Mouse (Mus musculus): ENCODE measurements around the gene Fubp3. TPM values are rescaled to one million over a fixed set of nuclear protein-coding genes. Genes with fewer than 3 reads are reported as not detected.

Gene Fubp3
- polyA plus RNA-seq, 1 experiment from 2014 or later, result 102 TPM

DNA sequence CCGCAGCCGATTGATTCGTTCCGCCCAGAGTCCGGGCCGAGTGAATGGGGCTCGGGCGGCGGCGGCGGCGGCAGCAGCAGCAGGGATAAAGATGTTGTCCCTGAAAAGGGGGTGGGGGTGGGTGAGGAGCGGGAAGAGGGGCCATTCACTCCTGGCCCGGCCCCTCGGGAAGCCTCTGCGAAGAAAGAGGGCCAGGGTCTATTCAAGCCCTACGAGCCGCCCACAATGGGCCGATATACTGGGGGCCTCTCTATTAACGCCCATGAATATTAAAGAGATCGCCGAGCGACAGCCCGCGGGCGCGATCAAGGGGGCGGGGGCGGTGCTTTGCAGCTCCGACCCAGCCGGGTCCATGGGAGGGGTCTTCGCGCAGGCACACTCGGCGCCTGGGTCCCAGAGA is 64.3 kb downstream of the Fubp3 start:
- H3K9ac ChIP-seq (ENCODE audit: low read depth, low read length), result no peak overlapping the region
- peak overlapping the region; percentile 24 for H3K4me3 ChIP-seq (ENCODE audit: low read length)
- no peak for ATAC-seq (ENCODE audit: low FRiP score, low TSS enrichment)
- H3K27me3 ChIP-seq (ENCODE audit: control insufficient read depth, insufficient read depth, low read length), result peaks cover 98% of the 10 kb centered on the region
- no peak overlapping the region for H3K27ac ChIP-seq (ENCODE audit: low read depth, low read length)
- 0% methylated on average over 35 of the region's 35 CpGs for WGBS
- H3K36me3 ChIP-seq (ENCODE audit: control insufficient read depth, insufficient read depth, low read length), result no peaks in the 10 kb centered on the region
- H3K4me2 ChIP-seq (replicated peaks; ENCODE audit: low read depth, low read length), result peak overlapping the region; percentile 32; the same call in 1 of the 2 replicates
- no peaks in the 10 kb centered on the region for H3K9me3 ChIP-seq (ENCODE audit: control insufficient read depth, low read length)
- H3K4me1 ChIP-seq (ENCODE audit: control insufficient read depth, insufficient read depth, low read length), result peaks cover 20% of the 10 kb centered on the region

DNA sequence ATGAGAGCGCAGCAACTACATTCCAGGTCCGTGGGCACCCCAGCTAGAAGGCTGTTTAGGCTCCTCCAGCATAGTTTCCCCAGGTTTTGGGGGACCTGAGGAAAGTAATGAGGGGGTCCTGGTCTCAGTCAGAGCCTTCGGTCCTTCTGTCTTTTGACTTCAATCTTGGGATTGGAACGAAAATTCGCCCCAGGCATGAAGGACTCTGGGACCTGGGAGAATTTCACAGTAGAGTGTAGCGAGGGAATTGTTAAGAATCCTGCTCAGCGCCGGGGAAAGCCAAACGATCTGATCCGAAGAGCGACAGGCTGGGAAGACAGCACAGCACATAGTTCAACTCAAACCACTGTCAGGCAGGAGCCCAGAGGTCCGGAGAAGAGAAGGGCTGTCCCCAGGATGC is 64.9 kb downstream of the Fubp3 start:
- no peak overlapping the region for H3K27ac ChIP-seq (ENCODE audit: low read depth, low read length)
- H3K36me3 ChIP-seq (ENCODE audit: control insufficient read depth, insufficient read depth, low read length), result no peaks in the 10 kb centered on the region
- peaks cover 20% of the 10 kb centered on the region for H3K4me1 ChIP-seq (ENCODE audit: control insufficient read depth, insufficient read depth, low read length)
- no peak overlapping the region for H3K9ac ChIP-seq (ENCODE audit: low read depth, low read length)
- no peaks in the 10 kb centered on the region for H3K9me3 ChIP-seq (ENCODE audit: control insufficient read depth, low read length)
- H3K4me3 ChIP-seq (ENCODE audit: low read length), result 0 out of 2 replicates have a peak overlapping the region, but pooled peaks have one; percentile 24
- H3K27me3 ChIP-seq (ENCODE audit: control insufficient read depth, insufficient read depth, low read length), result peaks cover 98% of the 10 kb centered on the region
- 2% methylated on average over 12 of the region's 12 CpGs for WGBS
- H3K4me2 ChIP-seq (replicated peaks; ENCODE audit: low read depth, low read length), result no peak overlapping the region; the same call in 1 of the 2 replicates
- ATAC-seq (ENCODE audit: low FRiP score, low TSS enrichment), result no peak

DNA sequence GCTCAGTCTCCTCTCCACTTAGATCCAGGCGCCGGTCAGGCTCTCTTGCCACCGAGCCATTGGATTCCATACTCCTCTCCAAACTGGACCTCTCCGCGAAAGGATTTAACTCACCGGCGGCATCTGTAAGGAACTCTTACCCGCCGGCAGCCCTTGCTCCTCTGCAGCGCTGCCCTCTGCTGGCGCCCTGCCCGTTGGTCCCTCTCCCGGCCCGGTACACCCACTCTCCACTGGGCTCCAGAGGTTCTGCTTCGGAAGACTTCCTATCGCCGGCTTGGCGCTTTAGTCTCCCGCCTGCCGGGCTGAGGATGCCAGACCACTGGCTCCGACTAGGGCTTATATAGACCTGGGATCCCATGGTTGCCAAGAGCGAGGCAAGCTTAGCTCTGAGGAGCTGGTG is 65.4 kb downstream of the Fubp3 start:
- Histone ChIP-seq H3K4me3 (ENCODE audit: low read length) (no peak overlapping the region), H3K9me3 (ENCODE audit: control insufficient read depth, low read length) (no peaks in the 10 kb centered on the region), H3K27ac (ENCODE audit: low read depth, low read length) (no peak overlapping the region), H3K27me3 (ENCODE audit: control insufficient read depth, insufficient read depth, low read length) (peaks cover 98% of the 10 kb centered on the region), H3K4me2 (replicated peaks; ENCODE audit: low read depth, low read length) (no peak overlapping the region; the same call in 1 of the 2 replicates), H3K4me1 (ENCODE audit: control insufficient read depth, insufficient read depth, low read length) (peaks cover 20% of the 10 kb centered on the region), H3K36me3 (ENCODE audit: control insufficient read depth, insufficient read depth, low read length) (no peaks in the 10 kb centered on the region), H3K9ac (ENCODE audit: low read depth, low read length) (no peak overlapping the region)
- WGBS, result under 1% methylated on average over 22 of the region's 22 CpGs
- ATAC-seq (ENCODE audit: low FRiP score, low TSS enrichment), result no peak

DNA sequence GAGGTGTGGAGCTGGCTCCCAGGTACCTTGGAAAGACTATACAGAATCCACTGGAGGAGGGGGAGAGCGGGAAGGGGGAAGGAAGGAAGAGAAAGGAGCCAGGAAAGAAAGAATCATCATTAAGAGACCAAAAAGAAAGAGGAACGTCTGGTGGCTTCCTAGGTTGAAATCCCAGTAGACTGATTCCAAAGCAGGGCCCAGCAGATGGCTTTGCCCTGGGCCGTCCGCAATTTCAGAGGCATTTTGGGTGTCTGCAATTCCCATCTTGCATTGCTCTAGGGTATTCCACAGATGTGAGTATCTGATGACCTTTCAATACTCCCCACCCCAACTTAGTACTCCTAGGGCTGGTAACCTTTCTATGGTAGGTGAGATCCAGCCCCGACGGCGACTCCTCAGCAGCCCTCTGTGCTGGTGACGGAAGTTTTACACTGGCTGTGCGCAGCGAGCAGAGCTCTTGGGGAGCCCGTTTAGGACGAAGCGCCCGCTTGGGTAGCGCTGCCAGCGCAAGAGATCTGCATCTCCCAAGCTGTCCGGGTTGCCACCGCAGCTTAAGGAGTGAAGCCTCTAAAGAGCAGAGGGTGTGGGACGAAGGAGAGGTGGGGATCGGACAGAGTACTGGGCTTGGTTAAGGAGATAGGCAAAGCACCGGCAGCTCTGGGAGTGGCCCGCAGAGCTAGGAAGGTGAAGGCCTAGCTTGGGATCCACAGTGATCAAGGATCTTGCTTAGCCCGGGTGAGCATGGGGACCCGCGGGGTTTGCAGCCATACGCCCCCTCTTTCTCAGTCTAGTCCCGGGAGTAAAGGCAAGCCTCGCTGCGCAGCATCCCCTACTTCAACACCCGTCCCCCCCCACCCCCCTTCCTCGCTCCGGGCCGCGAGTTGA is 66.4 kb downstream of the Fubp3 start:
- ATAC-seq (ENCODE audit: low FRiP score, low TSS enrichment), result no peak
- Histone ChIP-seq H3K9ac (ENCODE audit: low read depth, low read length) (no peak overlapping the region), H3K9me3 (ENCODE audit: control insufficient read depth, low read length) (no peaks in the 10 kb centered on the region), H3K27ac (ENCODE audit: low read depth, low read length) (no peak overlapping the region), H3K27me3 (ENCODE audit: control insufficient read depth, insufficient read depth, low read length) (peaks cover 98% of the 10 kb centered on the region), H3K4me2 (replicated peaks; ENCODE audit: low read depth, low read length) (no peak overlapping the region), H3K36me3 (ENCODE audit: control insufficient read depth, insufficient read depth, low read length) (no peaks in the 10 kb centered on the region), H3K4me1 (ENCODE audit: control insufficient read depth, insufficient read depth, low read length) (peaks cover 20% of the 10 kb centered on the region), H3K4me3 (ENCODE audit: low read length) (no peak overlapping the region; the same call in 1 of the 2 replicates)
- WGBS, result under 1% methylated on average over 30 of the region's 34 CpGs

DNA sequence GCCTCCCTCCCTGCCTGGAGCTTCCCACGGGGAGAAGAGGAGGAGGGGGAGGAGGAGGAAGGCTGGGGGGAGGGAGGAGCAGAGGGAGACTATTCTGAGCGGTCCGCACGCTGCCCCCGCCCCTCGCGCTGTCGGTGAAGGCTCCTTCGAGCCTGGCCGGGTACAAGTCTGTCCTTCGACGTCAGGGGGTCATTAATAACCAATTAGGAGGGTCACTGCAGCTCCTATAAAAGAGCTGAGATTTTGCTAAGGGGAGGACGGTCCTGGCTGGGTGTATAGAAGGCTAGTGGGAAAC is 67.0 kb downstream of the Fubp3 start:
- 3% methylated on average over 12 of the region's 13 CpGs for WGBS
- no peak overlapping the region for H3K9ac ChIP-seq (ENCODE audit: low read depth, low read length)
- no peaks in the 10 kb centered on the region for H3K36me3 ChIP-seq (ENCODE audit: control insufficient read depth, insufficient read depth, low read length)
- peaks cover 98% of the 10 kb centered on the region for H3K27me3 ChIP-seq (ENCODE audit: control insufficient read depth, insufficient read depth, low read length)
- H3K9me3 ChIP-seq (ENCODE audit: control insufficient read depth, low read length), result no peaks in the 10 kb centered on the region
- H3K4me1 ChIP-seq (ENCODE audit: control insufficient read depth, insufficient read depth, low read length), result peaks cover 20% of the 10 kb centered on the region
- no peak overlapping the region for H3K4me2 ChIP-seq (replicated peaks; ENCODE audit: low read depth, low read length)
- no peak overlapping the region for H3K27ac ChIP-seq (ENCODE audit: low read depth, low read length)
- H3K4me3 ChIP-seq (ENCODE audit: low read length), result no peak overlapping the region; the same call in 1 of the 2 replicates
- ATAC-seq (ENCODE audit: low FRiP score, low TSS enrichment), result no peak

DNA sequence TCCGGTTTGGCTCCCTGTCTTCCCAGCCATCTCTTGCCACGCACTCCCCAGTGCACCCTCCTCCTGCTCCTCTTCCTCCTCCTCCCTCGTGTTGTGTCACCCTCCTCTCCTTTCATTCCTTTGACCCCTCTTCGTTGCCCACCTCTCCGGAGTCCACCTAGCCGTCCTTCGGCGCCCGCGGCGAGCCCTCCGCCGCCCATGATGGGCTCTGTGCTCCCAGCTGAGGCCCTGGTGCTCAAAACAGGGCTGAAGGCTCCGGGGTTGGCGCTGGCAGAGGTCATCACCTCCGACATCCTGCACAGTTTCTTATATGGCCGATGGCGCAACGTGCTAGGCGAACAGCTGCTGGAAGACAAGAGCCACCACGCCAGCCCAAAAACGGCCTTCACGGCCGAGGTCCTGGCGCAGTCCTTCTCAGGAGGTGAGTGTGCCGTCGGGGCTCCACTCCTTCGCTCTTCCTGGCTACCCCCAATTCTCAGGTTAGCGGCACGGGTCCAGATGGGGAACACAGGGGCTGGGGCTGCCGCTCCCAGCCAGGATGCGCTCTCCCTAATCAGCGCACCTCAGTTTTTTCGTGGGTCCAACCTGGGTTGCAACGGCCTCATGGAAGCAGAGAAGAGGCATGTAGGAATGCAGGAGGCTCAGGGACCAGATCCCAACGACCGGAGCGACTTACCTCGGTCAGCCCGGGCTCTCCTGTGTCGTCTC is 67.6 kb downstream of the Fubp3 start, which contains the start of gene Prdm12:
TSS of gene Prdm12 (plus strand) at position 137 of the 708 bp plus-strand sequence.
- peaks cover 20% of the 10 kb centered on the region for H3K4me1 ChIP-seq (ENCODE audit: control insufficient read depth, insufficient read depth, low read length)
- H3K4me2 ChIP-seq (replicated peaks; ENCODE audit: low read depth, low read length), result no peak within 1 kb of the TSS
- ATAC-seq (ENCODE audit: low FRiP score, low TSS enrichment), result no peak

DNA sequence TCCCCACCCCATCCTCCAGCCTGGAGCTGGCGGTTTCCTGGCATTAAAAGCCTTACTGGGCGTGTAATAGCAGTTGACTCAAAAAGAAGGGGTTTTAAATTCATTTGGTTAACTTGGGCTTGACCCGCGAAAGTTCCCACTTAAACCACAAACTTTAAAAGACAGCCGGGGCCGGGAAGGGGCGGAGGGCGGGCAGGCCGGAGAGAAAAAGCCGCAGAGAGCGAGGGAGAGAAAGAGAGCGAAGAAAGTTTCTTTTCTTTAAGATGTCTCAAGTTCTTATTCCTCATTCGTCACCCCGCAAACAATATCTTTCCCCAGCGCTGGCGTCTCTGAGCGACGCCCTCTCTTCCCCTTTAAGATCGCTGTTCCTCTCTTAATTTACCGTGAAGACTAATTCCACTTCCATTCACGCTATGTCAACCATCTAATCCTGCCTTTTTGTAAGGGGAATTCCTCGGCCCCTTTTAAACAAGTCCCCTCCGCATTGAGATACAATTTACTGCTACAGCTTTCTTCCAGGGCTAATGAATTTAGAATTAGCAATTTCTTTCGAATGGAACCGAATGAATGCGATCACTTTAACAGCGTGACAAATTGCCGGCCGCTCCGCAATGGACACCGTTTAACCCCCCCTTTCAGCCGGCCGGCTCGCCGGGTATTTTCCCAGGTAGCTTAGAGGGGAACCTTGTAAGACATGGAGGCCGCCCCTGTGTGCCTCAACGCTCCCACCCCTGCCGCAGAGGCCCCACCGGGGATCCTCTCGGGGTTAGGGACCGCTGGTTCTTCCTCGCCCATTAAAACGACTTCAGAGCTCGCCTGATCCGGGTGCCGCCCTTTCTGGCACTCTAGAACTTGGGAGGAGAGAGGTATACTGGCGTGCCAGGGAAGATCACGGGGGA is 68.4 kb downstream of the Fubp3 start:
- ATAC-seq (ENCODE audit: low FRiP score, low TSS enrichment), result no peak
- Histone ChIP-seq H3K4me1 (ENCODE audit: control insufficient read depth, insufficient read depth, low read length) (peaks cover 14% of the 10 kb centered on the region; the same call in 1 of the 2 replicates), H3K9me3 (ENCODE audit: control insufficient read depth, low read length) (no peaks in the 10 kb centered on the region), H3K9ac (ENCODE audit: low read depth, low read length) (no peak overlapping the region), H3K36me3 (ENCODE audit: control insufficient read depth, insufficient read depth, low read length) (no peaks in the 10 kb centered on the region), H3K4me2 (replicated peaks; ENCODE audit: low read depth, low read length) (no peak overlapping the region), H3K4me3 (ENCODE audit: low read length) (no peak overlapping the region; the same call in 1 of the 2 replicates), H3K27me3 (ENCODE audit: control insufficient read depth, insufficient read depth, low read length) (peaks cover 95% of the 10 kb centered on the region), H3K27ac (ENCODE audit: low read depth, low read length) (no peak overlapping the region)
- under 1% methylated on average over 48 of the region's 48 CpGs for WGBS

More for the DNA sequence above, 67.6 kb downstream of the Fubp3 start, which contains the start of gene Prdm12:
- H3K9ac ChIP-seq (ENCODE audit: low read depth, low read length), result no peak within 1 kb of the TSS
- no peak within 1 kb of the TSS; the same call in none of the 2 replicates for H3K4me3 ChIP-seq (ENCODE audit: low read length)
- no peaks in the 10 kb centered on the region for H3K36me3 ChIP-seq (ENCODE audit: control insufficient read depth, insufficient read depth, low read length)
- no peaks in the 10 kb centered on the region for H3K9me3 ChIP-seq (ENCODE audit: control insufficient read depth, low read length)
- no peak within 1 kb of the TSS for H3K27ac ChIP-seq (ENCODE audit: low read depth, low read length)
- WGBS, result 2% methylated on average over 41 of the region's 41 CpGs
- H3K27me3 ChIP-seq (ENCODE audit: control insufficient read depth, insufficient read depth, low read length), result peaks cover 97% of the 10 kb centered on the region

DNA sequence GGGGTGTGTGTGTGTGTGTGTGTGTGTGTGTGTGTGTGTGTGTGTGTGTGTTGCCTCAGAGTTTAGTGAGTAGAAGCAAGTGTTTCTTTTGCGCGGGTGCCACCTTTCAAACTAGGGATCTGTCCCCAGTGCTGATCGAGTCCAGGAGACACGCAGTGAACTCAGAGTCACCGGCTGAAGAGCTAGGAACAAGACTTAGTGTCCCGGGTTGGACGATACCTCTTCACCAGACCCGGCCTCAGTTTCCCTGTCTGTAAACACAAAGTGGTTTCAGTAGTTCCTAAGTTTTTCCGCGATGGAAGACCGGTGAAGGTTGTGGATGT is 69.0 kb downstream of the Fubp3 start:
- WGBS, result under 1% methylated on average over 11 of the region's 11 CpGs
- no peak overlapping the region for H3K4me3 ChIP-seq (ENCODE audit: low read length)
- H3K9ac ChIP-seq (ENCODE audit: low read depth, low read length), result no peak overlapping the region
- no peaks in the 10 kb centered on the region for H3K9me3 ChIP-seq (ENCODE audit: control insufficient read depth, low read length)
- ATAC-seq (ENCODE audit: low FRiP score, low TSS enrichment), result no peak
- H3K27me3 ChIP-seq (ENCODE audit: control insufficient read depth, insufficient read depth, low read length), result peaks cover 95% of the 10 kb centered on the region
- no peak overlapping the region for H3K4me2 ChIP-seq (replicated peaks; ENCODE audit: low read depth, low read length)
- H3K36me3 ChIP-seq (ENCODE audit: control insufficient read depth, insufficient read depth, low read length), result no peaks in the 10 kb centered on the region
- H3K4me1 ChIP-seq (ENCODE audit: control insufficient read depth, insufficient read depth, low read length), result peaks cover 8% of the 10 kb centered on the region; the same call in 1 of the 2 replicates
- no peak overlapping the region for H3K27ac ChIP-seq (ENCODE audit: low read depth, low read length)

Data from kidney, embryonic 14.5 days (tissue).